Mouse (Mus musculus): ENCODE results near the gene Cldn10. TPM values are rescaled to one million over a fixed set of nuclear protein-coding genes. Genes with fewer than 3 reads are reported as not detected.

Cldn10 gene
- total and polyA plus RNA-seq, 3 experiments = 0.09 to 0.72 TPM; not detected in 1

GRCm38 (mm10) chr14:118829331-118830095, 41.8 kb downstream of the Cldn10 start:
- intact Hi-C loops (cut with DNase I) = loop anchor here (10.0 kb wide), 1 partner anchor 115 kb away; no protein-coding TSS in a partner anchor
- no peaks in the 10 kb centered on the region for H3K4me1 ChIP-seq (ENCODE audit: control insufficient read depth, insufficient read depth, low read length)
- 91% methylated on average over 11 of the region's 11 CpGs for WGBS

GRCm38 (mm10) chr14:118831597-118831996, 43.9 kb downstream of the Cldn10 start:
- Histone ChIP-seq H3K36me3 (ENCODE audit: control insufficient read depth, insufficient read depth, low read length) (no peaks in the 10 kb centered on the region), H3K27ac (no peak overlapping the region), H3K9ac (ENCODE audit: low read depth, low read length) (no peak overlapping the region), H3K27me3 (ENCODE audit: control insufficient read depth, insufficient read depth, low read length) (no peaks in the 10 kb centered on the region), H3K4me1 (ENCODE audit: control insufficient read depth, insufficient read depth, low read length) (no peaks in the 10 kb centered on the region), H3K4me3 (no peak overlapping the region), H3K79me2 (replicated peaks; ENCODE audit: control insufficient read depth, insufficient read depth, low read length) (no peaks in the 10 kb centered on the region)
- intact Hi-C loops (cut with DNase I) = no loop called here
- TF ChIP-seq CTCF (IDR thresholded peaks at IDR 0.05) (no peak), POLR2A (IDR thresholded peaks at IDR 0.05; ENCODE audit: insufficient read depth, low read depth, low read length) (no peak), EP300 (IDR thresholded peaks at IDR 0.05; ENCODE audit: insufficient read depth, low read depth, low read length) (no peak)
- 71% methylated on average over 4 of the region's 4 CpGs for WGBS
- DNase-seq = no peak

More at GRCm38 (mm10) chr14:118829331-118830095, 41.8 kb downstream of the Cldn10 start:
- Histone ChIP-seq H3K4me3 (no peak overlapping the region), H3K79me2 (replicated peaks; ENCODE audit: control insufficient read depth, insufficient read depth, low read length) (no peaks in the 10 kb centered on the region), H3K36me3 (ENCODE audit: control insufficient read depth, insufficient read depth, low read length) (no peaks in the 10 kb centered on the region), H3K27ac (no peak overlapping the region), H3K9ac (ENCODE audit: low read depth, low read length) (no peak overlapping the region), H3K27me3 (ENCODE audit: control insufficient read depth, insufficient read depth, low read length) (no peaks in the 10 kb centered on the region)
- DNase-seq = no peak
- no peak for TF ChIP-seq POLR2A (IDR thresholded peaks at IDR 0.05; ENCODE audit: insufficient read depth, low read depth, low read length)
- TF ChIP-seq EP300 (IDR thresholded peaks at IDR 0.05; ENCODE audit: insufficient read depth, low read depth, low read length) = no peak
- no peak for TF ChIP-seq CTCF (IDR thresholded peaks at IDR 0.05)

- no peaks in the 10 kb centered on the region for H3K79me2 ChIP-seq (replicated peaks; ENCODE audit: control insufficient read depth, insufficient read depth, low read length)
- H3K27ac ChIP-seq = no peak overlapping the region
- no peaks in the 10 kb centered on the region for H3K27me3 ChIP-seq (ENCODE audit: control insufficient read depth, insufficient read depth, low read length)
- no peaks in the 10 kb centered on the region for H3K36me3 ChIP-seq (ENCODE audit: control insufficient read depth, insufficient read depth, low read length)
- H3K9ac ChIP-seq (ENCODE audit: low read depth, low read length) = no peak overlapping the region
- TF ChIP-seq POLR2A (IDR thresholded peaks at IDR 0.05; ENCODE audit: insufficient read depth, low read depth, low read length) = no peak
- no peak for TF ChIP-seq EP300 (IDR thresholded peaks at IDR 0.05; ENCODE audit: insufficient read depth, low read depth, low read length)
- TF ChIP-seq CTCF (IDR thresholded peaks at IDR 0.05) = no peak
- no peak for DNase-seq
- intact Hi-C loops (cut with DNase I) = no loop called here
- H3K4me1 ChIP-seq (ENCODE audit: control insufficient read depth, insufficient read depth, low read length) = no peaks in the 10 kb centered on the region
- WGBS = 76% methylated on average over 6 of the region's 6 CpGs
- no peak overlapping the region for H3K4me3 ChIP-seq
Measured at GRCm38 (mm10) chr14:118833241-118833640, 45.5 kb downstream of the Cldn10 start.

GRCm38 (mm10) chr14:118834313-118834712, 46.6 kb downstream of the Cldn10 start:
- Histone ChIP-seq H3K4me3 (no peak overlapping the region), H3K27ac (no peak overlapping the region)

DNA sequence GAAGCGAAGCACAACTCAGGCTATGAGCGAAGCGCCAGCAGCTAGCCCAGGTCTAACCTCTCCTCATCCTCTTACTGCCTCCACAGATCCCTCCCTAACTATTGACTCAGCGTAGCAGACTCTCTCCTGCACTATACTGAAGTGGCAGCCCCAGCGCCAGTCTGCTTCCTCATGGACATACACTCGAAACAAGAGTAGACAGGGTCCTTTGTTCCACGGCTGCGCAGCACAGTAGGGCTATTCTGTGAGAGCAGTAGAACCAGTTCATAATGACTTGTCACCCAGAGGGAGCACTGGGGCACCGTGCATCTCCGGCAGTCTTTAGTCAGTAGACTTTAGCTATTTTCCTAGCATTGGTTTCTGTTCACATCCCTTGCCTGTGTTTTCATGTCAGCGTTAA, 48.4 kb downstream of the Cldn10 start:
- Histone ChIP-seq H3K27ac (no peak overlapping the region), H3K79me2 (replicated peaks; ENCODE audit: control insufficient read depth, insufficient read depth, low read length) (no peaks in the 10 kb centered on the region), H3K27me3 (ENCODE audit: control insufficient read depth, insufficient read depth, low read length) (no peaks in the 10 kb centered on the region), H3K36me3 (ENCODE audit: control insufficient read depth, insufficient read depth, low read length) (no peaks in the 10 kb centered on the region), H3K4me1 (ENCODE audit: control insufficient read depth, insufficient read depth, low read length) (no peaks in the 10 kb centered on the region), H3K4me3 (no peak overlapping the region), H3K9ac (ENCODE audit: low read depth, low read length) (no peak overlapping the region)
- intact Hi-C loops (cut with DNase I) = no loop called here
- TF ChIP-seq EP300 (IDR thresholded peaks at IDR 0.05; ENCODE audit: insufficient read depth, low read depth, low read length) (no peak), CTCF (IDR thresholded peaks at IDR 0.05) (no peak), POLR2A (IDR thresholded peaks at IDR 0.05; ENCODE audit: insufficient read depth, low read depth, low read length) (no peak)
- WGBS = 93% methylated on average over 11 of the region's 11 CpGs
- DNase-seq = no peak

More at GRCm38 (mm10) chr14:118834313-118834712, 46.6 kb downstream of the Cldn10 start:
- TF ChIP-seq POLR2A (IDR thresholded peaks at IDR 0.05; ENCODE audit: insufficient read depth, low read depth, low read length) = no peak
- no peak for TF ChIP-seq CTCF (IDR thresholded peaks at IDR 0.05)
- TF ChIP-seq EP300 (IDR thresholded peaks at IDR 0.05; ENCODE audit: insufficient read depth, low read depth, low read length) = no peak
- no peaks in the 10 kb centered on the region for H3K36me3 ChIP-seq (ENCODE audit: control insufficient read depth, insufficient read depth, low read length)
- H3K27me3 ChIP-seq (ENCODE audit: control insufficient read depth, insufficient read depth, low read length) = no peaks in the 10 kb centered on the region
- H3K4me1 ChIP-seq (ENCODE audit: control insufficient read depth, insufficient read depth, low read length) = no peaks in the 10 kb centered on the region
- DNase-seq = no peak
- no peaks in the 10 kb centered on the region for H3K79me2 ChIP-seq (replicated peaks; ENCODE audit: control insufficient read depth, insufficient read depth, low read length)
- WGBS = 24% methylated on average over 7 of the region's 7 CpGs
- H3K9ac ChIP-seq (ENCODE audit: low read depth, low read length) = no peak overlapping the region
- intact Hi-C loops (cut with DNase I) = no loop called here

GRCm38 (mm10) chr14:118836754-118837153, 49.0 kb downstream of the Cldn10 start:
- WGBS = 77% methylated on average over 7 of the region's 7 CpGs
- H3K27me3 ChIP-seq (ENCODE audit: control insufficient read depth, insufficient read depth, low read length) = no peaks in the 10 kb centered on the region
- intact Hi-C loops (cut with DNase I) = no loop called here
- no peaks in the 10 kb centered on the region for H3K4me1 ChIP-seq (ENCODE audit: control insufficient read depth, insufficient read depth, low read length)
- no peak overlapping the region for H3K4me3 ChIP-seq
- TF ChIP-seq CTCF (IDR thresholded peaks at IDR 0.05) (no peak), POLR2A (IDR thresholded peaks at IDR 0.05; ENCODE audit: insufficient read depth, low read depth, low read length) (no peak), EP300 (IDR thresholded peaks at IDR 0.05; ENCODE audit: insufficient read depth, low read depth, low read length) (no peak)
- H3K36me3 ChIP-seq (ENCODE audit: control insufficient read depth, insufficient read depth, low read length) = no peaks in the 10 kb centered on the region
- no peak for DNase-seq
- H3K9ac ChIP-seq (ENCODE audit: low read depth, low read length) = no peak overlapping the region
- no peaks in the 10 kb centered on the region for H3K79me2 ChIP-seq (replicated peaks; ENCODE audit: control insufficient read depth, insufficient read depth, low read length)
- H3K27ac ChIP-seq = no peak overlapping the region

Measured in heart, adult 2 months (tissue).